In the genomic region with DNA sequence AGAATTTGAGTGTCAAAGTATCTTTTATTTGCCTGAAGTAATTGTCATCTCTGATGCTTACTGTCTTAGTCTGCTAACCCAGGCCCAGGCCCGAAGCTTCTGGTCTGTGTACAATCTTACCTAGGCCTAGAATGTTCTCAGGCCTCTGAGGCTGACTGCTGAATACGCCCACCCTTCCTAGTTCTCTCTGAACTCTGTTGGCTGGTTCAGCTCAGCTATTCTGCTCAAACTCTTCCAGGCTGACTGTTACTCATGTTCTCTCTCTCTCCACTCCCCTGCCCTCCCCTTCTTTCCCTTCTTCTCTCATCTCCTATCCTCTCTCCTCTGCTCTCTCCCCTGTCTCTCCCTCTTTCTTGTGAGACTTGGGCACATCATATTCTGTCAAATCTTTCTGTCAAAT, we compare ENCODE assay signal across 25 mouse cellular contexts. TPM values are rescaled to one million over a fixed set of nuclear protein-coding genes. Genes with fewer than 3 reads are reported as not detected.
A peak's percentile ranks its signal among the peaks of the same experiment; 100 is the strongest.
DNase-seq lines count a peak whose midpoint lies in the region; ATAC-seq and TF ChIP-seq lines count a peak whose summit lies in the region.
"Had no signal": no experiment of that assay in that cellular context is flagged by ENCODE, and none has a peak within 500 bp of the region (broad histone marks: within the 10 kb centered on the region; RNA-seq: fewer than 3 reads in every experiment).

No protein-coding gene starts in this region.

- H3K36me3 ChIP-seq in midbrain, embryonic 15.5 days (replicated peaks) = 0 out of 2 replicates have a peak, but pooled peaks cover 8% of the 10 kb centered on the region
- H3K36me3 ChIP-seq in midbrain, embryonic 10.5 days = peaks cover 54% of the 10 kb centered on the region
- peaks cover 15% of the 10 kb centered on the region for H3K36me3 ChIP-seq in hindbrain, embryonic 13.5 days

- no peak overlapping the region for H3K4me3 ChIP-seq in layer of hippocampus, adult 2 months
- no peak overlapping the region for H3K4me3 ChIP-seq in midbrain, embryonic 15.5 days
- H3K4me3 ChIP-seq in midbrain, embryonic 10.5 days = no peak overlapping the region
- no peak overlapping the region for H3K4me3 ChIP-seq in hindbrain, embryonic 13.5 days
- H3K4me3 ChIP-seq: embryonic facial prominence, embryonic 12.5 days; embryonic facial prominence, embryonic 15.5 days; forebrain, embryonic 15.5 days; heart, embryonic 13.5 days; hindbrain, embryonic 15.5 days had no signal

- H3K9ac ChIP-seq in midbrain, embryonic 15.5 days = no peak overlapping the region
- no peak overlapping the region for H3K9ac ChIP-seq in hindbrain, embryonic 13.5 days
- H3K9ac ChIP-seq: embryonic facial prominence, embryonic 12.5 days; embryonic facial prominence, embryonic 15.5 days; forebrain, embryonic 15.5 days; heart, embryonic 13.5 days; hindbrain, embryonic 15.5 days had no signal

- H3K4me1 ChIP-seq in midbrain, embryonic 15.5 days = 0 out of 2 replicates have a peak, but pooled peaks cover 3% of the 10 kb centered on the region
- H3K4me1 ChIP-seq in midbrain, embryonic 10.5 days = no peaks in the 10 kb centered on the region
- H3K4me1 ChIP-seq in hindbrain, embryonic 13.5 days (replicated peaks) = peaks cover 7% of the 10 kb centered on the region; the same call in 1 of the 2 replicates
- H3K4me1 ChIP-seq: embryonic facial prominence, embryonic 12.5 days; embryonic facial prominence, embryonic 15.5 days; forebrain, embryonic 15.5 days; hindbrain, embryonic 15.5 days had no signal

- no peaks in the 10 kb centered on the region for H3K27me3 ChIP-seq in midbrain, embryonic 15.5 days (replicated peaks)
- no peaks in the 10 kb centered on the region for H3K27me3 ChIP-seq in midbrain, embryonic 10.5 days (ENCODE audit: low read depth, poor library complexity, severe bottlenecking)
- H3K27me3 ChIP-seq in hindbrain, embryonic 13.5 days = no peaks in the 10 kb centered on the region
- H3K27me3 ChIP-seq: CH12.LX; embryonic facial prominence, embryonic 12.5 days; embryonic facial prominence, embryonic 15.5 days; forebrain, embryonic 15.5 days; heart, embryonic 13.5 days; hindbrain, embryonic 15.5 days; Patski had no signal

- 90% methylated on average over 2 of the region's 2 CpGs for WGBS in midbrain, embryonic 15.5 days
- whole genome bisulfite sequencing in midbrain, embryonic 10.5 days = 91% methylated on average over 2 of the region's 2 CpGs
- 88% methylated on average over 2 of the region's 2 CpGs for WGBS in hindbrain, embryonic 13.5 days

- DNase-seq in frontal cortex, postnatal 25 days (ENCODE audit: low spot score in 2 of 2) = no peak
- DNase-seq in layer of hippocampus, adult 2 months (ENCODE audit: low spot score in 2 of 2) = no peak
- no peak for DNase-seq in layer of hippocampus, postnatal 10 days (ENCODE audit: low spot score in 2 of 2)
- no peak for DNase-seq in midbrain, embryonic 10.5 days (ENCODE audit: low spot score)
- DNase-seq: adrenal gland, postnatal 10 days; B cell, adult 2 months; cerebellum, adult 11 months; cerebellum, adult 2 months; cerebellum, adult 9-11 months; cerebellum, postnatal 25 days; gastrocnemius, postnatal 10 days; heart, adult 18-20 months; heart, postnatal 14 days; heart, postnatal 4 days had no signal

- H3K9me3 ChIP-seq in midbrain, embryonic 15.5 days = no peaks in the 10 kb centered on the region
- no peaks in the 10 kb centered on the region for H3K9me3 ChIP-seq in midbrain, embryonic 10.5 days (replicated peaks)
- H3K9me3 ChIP-seq in hindbrain, embryonic 13.5 days = no peaks in the 10 kb centered on the region
- H3K9me3 ChIP-seq: embryonic facial prominence, embryonic 12.5 days; embryonic facial prominence, embryonic 15.5 days; forebrain, embryonic 15.5 days; G1E; heart, embryonic 13.5 days; hindbrain, embryonic 15.5 days had no signal

- no peak overlapping the region for H3K4me2 ChIP-seq in midbrain, embryonic 15.5 days
- no peak overlapping the region for H3K4me2 ChIP-seq in hindbrain, embryonic 13.5 days
- H3K4me2 ChIP-seq: embryonic facial prominence, embryonic 12.5 days; embryonic facial prominence, embryonic 15.5 days; forebrain, embryonic 15.5 days; heart, embryonic 13.5 days; hindbrain, embryonic 15.5 days had no signal

- H3K27ac ChIP-seq in layer of hippocampus, adult 2 months = peak overlapping the region; percentile 65; the same call in 1 of the 2 replicates
- H3K27ac ChIP-seq in midbrain, embryonic 15.5 days = no peak overlapping the region
- no peak overlapping the region for H3K27ac ChIP-seq in midbrain, embryonic 10.5 days (replicated peaks)
- H3K27ac ChIP-seq in hindbrain, embryonic 13.5 days = no peak overlapping the region
- H3K27ac ChIP-seq: embryonic facial prominence, embryonic 12.5 days; embryonic facial prominence, embryonic 15.5 days; forebrain, embryonic 15.5 days; hindbrain, embryonic 15.5 days had no signal

- TF ChIP-seq CTCF in layer of hippocampus, adult 2 months (conservative IDR thresholded peaks at IDR 0.05) = no peak

- ATAC-seq in frontal cortex, adult (ENCODE audit: low TSS enrichment) = peak; percentile 73
- ATAC-seq in midbrain, embryonic 15.5 days (replicated peaks) = 0 out of 2 replicates have a peak, but pooled peaks have one; percentile 32
- ATAC-seq in hindbrain, embryonic 13.5 days (ENCODE audit: low FRiP score) = no peak
- ATAC-seq: forebrain, embryonic 15.5 days; Patski had no signal

RNA-seq across cellular contexts. Expression of gene Ppp4r1, which starts 24.0 kb away (rescaled TPM):
- total RNA-seq in layer of hippocampus, adult 2 months (2021) = 10 to 100 TPM; 32.3 to 35.1 TPM
- total RNA-seq in layer of hippocampus, postnatal 10 days (2021) = 10 to 100 TPM; 45.5 to 58.6 TPM
- polyA plus RNA-seq in midbrain, embryonic 15.5 days (2015; fragmentation: Nextera tagmentation; extraction: Ambion mirVana) = 45.1 and 49.2 TPM in 2 replicates
- polyA plus RNA-seq in midbrain, embryonic 10.5 days (2016; fragmentation: Nextera tagmentation; extraction: Ambion mirVana) = 58.2 and 60.7 TPM in 2 replicates
- 44.7 and 47.3 TPM in 2 replicates for polyA plus RNA-seq in hindbrain, embryonic 13.5 days (2015; fragmentation: Nextera tagmentation; extraction: Ambion mirVana)

RNA-seq across cellular contexts. Expression of gene Rab31, which starts 33.9 kb away (rescaled TPM):
- 10 to 100 TPM; 46.9 TPM for total RNA-seq in layer of hippocampus, adult 2 months (2021)
- 10 to 100 TPM; 58.2 to 58.4 TPM for total RNA-seq in layer of hippocampus, postnatal 10 days (2021)
- polyA plus RNA-seq in midbrain, embryonic 15.5 days (2015; fragmentation: Nextera tagmentation; extraction: Ambion mirVana) = 76.6 and 80.1 TPM in 2 replicates
- polyA plus RNA-seq in midbrain, embryonic 10.5 days (2016; fragmentation: Nextera tagmentation; extraction: Ambion mirVana) = 62.5 and 67.3 TPM in 2 replicates
- polyA plus RNA-seq in hindbrain, embryonic 13.5 days (2015; fragmentation: Nextera tagmentation; extraction: Ambion mirVana) = 73.0 and 74.0 TPM in 2 replicates
